Mouse (Mus musculus) kidney, adult 2 months (tissue): ENCODE measurements at regions not wholly inside any gene's neighbourhood (a gene's known extent, or its start where the extent isn't known, plus 50 kb on each side); places are given as distances from the start of the nearest gene placed in this dataset.

ENCODE experiments used
- CTCF ChIP-seq: fragments of 200-500 bp; conservative IDR thresholded peaks from 2 replicates; pipeline ENCODE4 v1.5.1; 2011; ENCODE audit warnings: low read depth, mild to moderate bottlenecking, control low read depth, low read length, moderate library complexity, mixed read lengths; ENCODE audit not compliant: insufficient read depth, insufficient read length
- POLR2A ChIP-seq: fragments of 200-500 bp; IDR thresholded peaks from one replicate; pipeline ENCODE4 v1.6.1; 2011; ENCODE audit warnings: low read depth, low read length, control low read depth

GRCm38 (mm10) chr5:16466266-16466665 is 87.0 kb upstream of the Hgf start:
- TF ChIP-seq POLR2A (no peak), CTCF (no peak)
